Mouse (Mus musculus) CD4-positive naive resting alpha-beta T cell, adult 57 days (primary cell): ENCODE results near the gene Gm5901. TPM values are rescaled to one million over a fixed set of nuclear protein-coding genes. Genes with fewer than 3 reads are reported as not detected.

ENCODE experiments used
- total RNA-seq: library from RNA; stranded (reverse); gene quantifications from one replicate; pipeline ENCODE4 v1.2.4, GENCODE M21; 2023

The Gm5901 gene
- not detected for total RNA-seq

GRCm38 (mm10) chr7:105374866-105375265 lies at the start of gene Gm5901:
Gm5901 (plus strand) TSS chr7:105375038.

GRCm38 (mm10) chr7:105334004-105334403 lies 40.8 kb upstream of the Gm5901 start, which contains the start of gene Olfr690:
Olfr690 (minus strand) TSS chr7:105334104.

GRCm38 (mm10) chr7:105342170-105342569 lies 32.7 kb upstream of the Gm5901 start, which contains the start of gene Olfr691:
Olfr691 (minus strand) TSS chr7:105342270.

GRCm38 (mm10) chr7:105367930-105368329 lies 6.9 kb upstream of the Gm5901 start, which contains the start of gene Olfr692:
Olfr692 (plus strand) TSS chr7:105368230.

GRCm38 (mm10) chr7:105399935-105400624 lies 25.2 kb downstream of the Gm5901 start, which contains the start of gene Fam160a2:
Fam160a2 (minus strand) TSS chr7:105400054.

GRCm38 (mm10) chr7:105404268-105404667 lies 29.4 kb downstream of the Gm5901 start, which contains the start of gene Cnga4:
Cnga4 (plus strand) TSS chr7:105404568.

GRCm38 (mm10) chr7:105425424-105426043 lies 50.7 kb downstream of the Gm5901 start, which contains the start of gene Cckbr:
Cckbr (plus strand) TSS chr7:105425731.

Other genes with a start within 250 kb of the Gm5901 start
- not detected for gene Olfr683, start 228.0 kb upstream of the Gm5901 start, total RNA-seq
- not detected for gene Olfr684, start 211.4 kb upstream of the Gm5901 start, total RNA-seq
- not detected for gene Olfr685, start 189.0 kb upstream of the Gm5901 start, total RNA-seq
- gene Olfr686, start 167.6 kb upstream of the Gm5901 start, total RNA-seq = not detected
- gene Olfr688, start 86.9 kb upstream of the Gm5901 start, total RNA-seq = not detected
- gene Olfr689, start 63.9 kb upstream of the Gm5901 start, total RNA-seq = not detected
- not detected for gene Olfr690, start 40.9 kb upstream of the Gm5901 start, total RNA-seq
- gene Olfr691, start 32.8 kb upstream of the Gm5901 start, total RNA-seq = not detected
- not detected for gene Olfr692, start 6.8 kb upstream of the Gm5901 start, total RNA-seq
- gene Fam160a2, start 25.0 kb downstream of the Gm5901 start, total RNA-seq = 39.0 TPM
- gene Cnga4, start 29.5 kb downstream of the Gm5901 start, total RNA-seq = not detected
- gene Cckbr, start 50.7 kb downstream of the Gm5901 start, total RNA-seq = not detected
- gene Cavin3, start 107.3 kb downstream of the Gm5901 start, total RNA-seq = 0.59 TPM
- gene Smpd1, start 179.3 kb downstream of the Gm5901 start, total RNA-seq = 19.9 TPM
- gene Apbb1, start 206.6 kb downstream of the Gm5901 start, total RNA-seq = 1.4 TPM
- gene Hpx, start 225.1 kb downstream of the Gm5901 start, total RNA-seq = not detected